Mouse (Mus musculus) limb, embryonic 10.5 days (tissue): ENCODE measurements around the gene Zzz3. TPM values are rescaled to one million over a fixed set of nuclear protein-coding genes. Genes with fewer than 3 reads are reported as not detected.
"Not testable (repeated sequence)": the region's sequence is repeated elsewhere in the genome, so short reads cannot be mapped to it uniquely, and the experiment has no call there.

Experiments
- DNase-seq: peaks from one replicate; pipeline ENCODE4 v3.0.0-alpha.2; 2017; ENCODE audit warnings: low spot score
- H3K27ac ChIP-seq: fragments of 300-500 bp; sonication (generic); 2 replicates; pipeline ENCODE4 v1.5.1; 2016; ENCODE audit warnings: mild to moderate bottlenecking
- H3K27me3 ChIP-seq: fragments of 300-500 bp; sonication (generic); 2 replicates; pipeline ENCODE4 v1.6.1; 2016; ENCODE audit warnings: low read depth, mild to moderate bottlenecking; ENCODE audit not compliant: poor library complexity, severe bottlenecking
- H3K36me3 ChIP-seq: fragments of 300-500 bp; sonication (generic); 2 replicates; pipeline ENCODE4 v1.6.1; 2016; ENCODE audit warnings: mild to moderate bottlenecking, moderate library complexity
- H3K4me1 ChIP-seq: fragments of 300-500 bp; sonication (generic); 2 replicates; pipeline ENCODE4 v1.6.1; 2016
- H3K4me3 ChIP-seq: fragments of 300-500 bp; sonication (generic); 2 replicates; pipeline ENCODE4 v1.5.1; 2016; ENCODE audit warnings: mild to moderate bottlenecking, moderate library complexity
- H3K9me3 ChIP-seq: fragments of 300-500 bp; sonication (generic); replicated peaks from 2 replicates; pipeline ENCODE4 v1.6.1; 2016; ENCODE audit warnings: mild to moderate bottlenecking
- WGBS: fragments of 180-500 bp; shearing (Covaris S2); methylation state at CpG from one replicate; pipeline ENCODE4 v1.1.7; 2016; 5-methylcytosine and 5-hydroxymethylcytosine counted together
- polyA plus RNA-seq: library from polyadenylated mRNA; unstranded; fragments of >200 nt; fragmentation: Nextera tagmentation; extraction: Ambion mirVana; gene quantifications from 2 replicates; pipeline ENCODE4 v1.2.1, GENCODE M21; 2016

The Zzz3 gene
- polyA plus RNA-seq, 1 experiment from 2014 or later: 57.8 TPM

- 89% methylated on average over 4 of the region's 4 CpGs for WGBS
- Histone ChIP-seq H3K36me3 (peaks cover 10% of the 10 kb centered on the region), H3K27ac (no peak overlapping the region), H3K4me3 (no peak overlapping the region), H3K9me3 (no peaks in the 10 kb centered on the region), H3K27me3 (no peaks in the 10 kb centered on the region), H3K4me1 (peaks cover 6% of the 10 kb centered on the region)
- DNase-seq: no peak
Measured at GRCm38 (mm10) chr3:152405978-152406640, 10.8 kb downstream of the Zzz3 start.

GRCm38 (mm10) chr3:152410980-152411551, 15.8 kb downstream of the Zzz3 start:
- Histone ChIP-seq H3K27ac (no peak overlapping the region), H3K36me3 (peaks cover 10% of the 10 kb centered on the region), H3K4me3 (no peak overlapping the region), H3K4me1 (no peaks in the 10 kb centered on the region), H3K27me3 (no peaks in the 10 kb centered on the region), H3K9me3 (no peaks in the 10 kb centered on the region)
- no peak for DNase-seq
- WGBS: 80% methylated on average over 7 of the region's 7 CpGs

- Histone ChIP-seq H3K9me3 (no peaks in the 10 kb centered on the region), H3K36me3 (peaks cover 10% of the 10 kb centered on the region), H3K4me1 (no peaks in the 10 kb centered on the region), H3K27me3 (no peaks in the 10 kb centered on the region), H3K4me3 (no peak overlapping the region), H3K27ac (no peak overlapping the region)
- whole genome bisulfite sequencing: 88% methylated on average over 4 of the region's 4 CpGs
- no peak for DNase-seq
Measured at GRCm38 (mm10) chr3:152412362-152412761, 17.1 kb downstream of the Zzz3 start.

DNA sequence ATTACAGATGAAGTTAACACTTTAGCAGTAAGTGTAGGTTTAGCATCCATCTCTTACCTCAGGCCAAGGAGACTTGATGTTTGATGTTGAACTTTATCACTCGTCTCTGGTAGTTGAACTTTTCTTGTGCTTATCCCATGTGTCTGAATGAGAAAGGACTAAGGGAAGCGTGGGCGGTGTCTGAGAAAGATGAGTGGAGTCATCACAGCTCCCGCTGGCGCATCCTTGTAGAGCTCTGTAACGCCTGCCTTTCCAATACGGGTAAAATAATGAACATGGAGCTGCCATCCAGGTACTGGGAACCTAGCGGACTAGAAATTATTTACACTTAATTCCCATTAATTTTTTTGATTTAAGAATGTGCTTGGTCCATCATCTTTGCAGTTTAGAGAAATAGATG, 33.7 kb downstream of the Zzz3 start:
- WGBS: 95% methylated on average over 8 of the region's 8 CpGs
- H3K9me3 ChIP-seq: no peaks in the 10 kb centered on the region
- H3K27ac ChIP-seq: no peak overlapping the region
- no peaks in the 10 kb centered on the region for H3K4me1 ChIP-seq
- H3K36me3 ChIP-seq: peaks cover 69% of the 10 kb centered on the region
- no peak for DNase-seq
- no peaks in the 10 kb centered on the region for H3K27me3 ChIP-seq
- H3K4me3 ChIP-seq: no peak overlapping the region

GRCm38 (mm10) chr3:152432677-152433076, 37.4 kb downstream of the Zzz3 start:
- H3K4me3 ChIP-seq: no peak overlapping the region
- H3K9me3 ChIP-seq: no peaks in the 10 kb centered on the region
- H3K27ac ChIP-seq: no peak overlapping the region
- DNase-seq: no peak
- no peaks in the 10 kb centered on the region for H3K4me1 ChIP-seq
- 95% methylated on average over 7 of the region's 7 CpGs for WGBS
- H3K27me3 ChIP-seq: no peaks in the 10 kb centered on the region
- H3K36me3 ChIP-seq: peaks cover 69% of the 10 kb centered on the region

- Histone ChIP-seq H3K9me3 (no peaks in the 10 kb centered on the region), H3K36me3 (peaks cover 60% of the 10 kb centered on the region), H3K4me3 (no peak overlapping the region), H3K27ac (no peak overlapping the region), H3K4me1 (no peaks in the 10 kb centered on the region), H3K27me3 (no peaks in the 10 kb centered on the region)
- no peak for DNase-seq
Measured at GRCm38 (mm10) chr3:152435590-152435989, 40.3 kb downstream of the Zzz3 start.

DNA sequence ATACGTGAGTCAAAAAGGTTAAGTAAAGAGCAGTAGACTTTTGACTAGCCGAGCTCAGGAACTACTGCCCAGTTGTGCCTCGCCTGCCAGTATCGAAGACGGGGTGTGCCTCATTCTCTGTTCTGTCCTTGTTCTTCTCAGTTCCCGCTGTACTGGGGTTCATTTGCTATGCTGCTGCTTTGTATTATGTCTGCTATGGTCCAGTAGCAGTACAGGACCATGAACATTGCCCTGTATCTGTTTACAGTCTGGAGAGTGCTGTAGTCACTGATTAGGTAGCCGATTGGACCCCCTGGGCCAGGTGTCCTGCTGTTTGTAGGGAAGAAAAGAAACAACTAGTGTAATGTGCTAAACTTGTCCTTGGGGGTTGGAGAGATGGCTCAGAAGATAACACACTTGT, 42.8 kb downstream of the Zzz3 start:
- Histone ChIP-seq H3K4me3 (no peak overlapping the region), H3K9me3 (no peaks in the 10 kb centered on the region), H3K4me1 (no peaks in the 10 kb centered on the region), H3K27ac (no peak overlapping the region), H3K27me3 (no peaks in the 10 kb centered on the region), H3K36me3 (peaks cover 46% of the 10 kb centered on the region)
- no peak for DNase-seq
- WGBS: 96% methylated on average over 7 of the region's 7 CpGs

DNA sequence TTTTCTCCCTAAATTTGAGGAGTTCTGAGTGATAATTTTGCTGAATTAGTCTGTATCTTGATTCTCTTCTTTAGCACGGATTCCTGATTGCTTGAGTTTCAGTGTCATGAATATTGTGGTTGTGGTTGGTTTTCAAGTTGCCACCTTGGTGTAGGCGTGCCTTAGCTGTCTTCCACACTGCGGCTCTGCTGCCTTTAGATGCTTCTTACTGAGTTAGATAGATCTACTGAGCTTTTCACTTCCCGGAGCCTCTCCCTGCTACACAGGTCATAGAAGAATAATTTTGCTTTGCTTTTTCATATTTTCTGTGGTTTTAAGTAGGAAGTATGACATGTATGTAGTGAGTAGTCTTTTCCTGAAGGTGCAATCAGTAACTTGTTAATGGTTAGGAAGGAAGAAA, 47.5 kb downstream of the Zzz3 start:
- H3K9me3 ChIP-seq: no peaks in the 10 kb centered on the region
- no peaks in the 10 kb centered on the region for H3K27me3 ChIP-seq
- no peak for DNase-seq
- WGBS: 88% methylated on average over 4 of the region's 4 CpGs
- H3K36me3 ChIP-seq: peaks cover 16% of the 10 kb centered on the region
- H3K4me1 ChIP-seq: no peaks in the 10 kb centered on the region
- no peak overlapping the region for H3K27ac ChIP-seq
- H3K4me3 ChIP-seq: no peak overlapping the region

GRCm38 (mm10) chr3:152444114-152444513, 48.8 kb downstream of the Zzz3 start:
- H3K4me1 ChIP-seq: no peaks in the 10 kb centered on the region
- no peak for DNase-seq
- WGBS: 91% methylated on average over 3 of the region's 3 CpGs
- H3K9me3 ChIP-seq: no peaks in the 10 kb centered on the region
- peaks cover 15% of the 10 kb centered on the region for H3K36me3 ChIP-seq
- no peak overlapping the region for H3K27ac ChIP-seq
- no peak overlapping the region for H3K4me3 ChIP-seq
- no peaks in the 10 kb centered on the region for H3K27me3 ChIP-seq

DNA sequence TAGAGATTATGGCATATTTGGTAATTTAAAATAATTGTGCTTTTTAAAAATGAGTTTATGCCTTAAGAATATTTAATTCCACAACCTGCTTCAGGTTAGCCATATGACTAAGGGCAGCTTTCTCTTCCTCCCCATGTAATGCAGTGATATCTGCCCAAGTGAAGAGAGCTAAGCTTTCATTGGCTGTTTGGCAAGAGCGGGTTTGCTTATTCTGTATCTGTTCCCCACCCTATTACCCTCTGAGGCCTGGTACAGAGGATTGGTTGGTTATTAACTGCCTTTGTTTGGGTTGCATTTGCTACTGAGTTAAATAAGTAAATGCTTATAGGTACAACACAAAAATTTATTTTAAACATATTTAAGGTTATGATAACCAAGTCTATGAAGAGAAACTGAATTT, 51.7 kb downstream of the Zzz3 start:
- Histone ChIP-seq H3K27me3 (no peaks in the 10 kb centered on the region), H3K9me3 (no peaks in the 10 kb centered on the region), H3K4me1 (no peaks in the 10 kb centered on the region), H3K27ac (no peak overlapping the region), H3K4me3 (no peak overlapping the region), H3K36me3 (peaks cover 39% of the 10 kb centered on the region)
- DNase-seq: no peak
- 91% methylated on average over 1 of the region's 1 CpGs for WGBS

GRCm38 (mm10) chr3:152453163-152453562, 57.9 kb downstream of the Zzz3 start:
- Histone ChIP-seq H3K27ac (no peak overlapping the region), H3K4me1 (no peaks in the 10 kb centered on the region), H3K36me3 (peaks cover 92% of the 10 kb centered on the region), H3K27me3 (no peaks in the 10 kb centered on the region), H3K9me3 (no peaks in the 10 kb centered on the region), H3K4me3 (no peak overlapping the region)
- WGBS: 93% methylated on average over 3 of the region's 4 CpGs
- DNase-seq: no peak

DNA sequence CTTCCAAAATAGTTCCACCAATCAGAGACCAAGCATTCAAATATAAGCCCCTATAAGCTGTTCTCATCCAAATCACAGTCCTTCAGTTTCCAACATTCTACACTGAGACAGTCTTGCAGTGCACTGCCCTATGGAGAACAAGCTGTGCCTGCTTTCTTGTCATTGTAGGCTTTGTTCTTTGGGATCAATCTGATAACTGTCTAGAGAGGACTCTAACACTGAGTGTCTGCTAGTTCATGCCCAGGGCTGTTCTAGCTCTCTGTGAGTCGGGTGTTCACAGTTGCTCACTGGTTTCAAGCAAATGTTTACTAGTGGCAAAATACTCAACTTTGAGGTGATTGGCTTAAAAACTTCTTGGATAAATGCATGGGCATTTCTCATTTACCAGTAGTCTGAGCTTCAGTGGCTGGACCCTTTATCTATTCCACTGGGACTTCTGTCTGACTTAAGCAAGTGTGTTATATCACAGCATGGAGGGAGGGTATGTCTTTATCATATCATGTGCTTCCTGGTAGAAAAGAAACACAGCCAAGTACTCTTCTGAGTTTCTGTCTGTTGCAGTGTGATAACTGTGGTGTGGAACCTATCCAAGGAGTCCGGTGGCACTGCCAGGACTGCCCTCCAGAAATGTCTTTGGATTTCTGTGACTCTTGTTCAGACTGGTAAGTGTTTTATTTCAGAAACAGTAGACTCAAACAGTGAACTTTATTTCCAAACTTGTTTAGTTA, 62.2 kb downstream of the Zzz3 start:
- no peak for DNase-seq
- Histone ChIP-seq H3K27ac (no peak overlapping the region), H3K4me1 (peaks cover 23% of the 10 kb centered on the region), H3K36me3 (peaks cover 78% of the 10 kb centered on the region), H3K9me3 (no peaks in the 10 kb centered on the region), H3K27me3 (no peaks in the 10 kb centered on the region), H3K4me3 (no peak overlapping the region)
- 93% methylated on average over 2 of the region's 2 CpGs for WGBS

DNA sequence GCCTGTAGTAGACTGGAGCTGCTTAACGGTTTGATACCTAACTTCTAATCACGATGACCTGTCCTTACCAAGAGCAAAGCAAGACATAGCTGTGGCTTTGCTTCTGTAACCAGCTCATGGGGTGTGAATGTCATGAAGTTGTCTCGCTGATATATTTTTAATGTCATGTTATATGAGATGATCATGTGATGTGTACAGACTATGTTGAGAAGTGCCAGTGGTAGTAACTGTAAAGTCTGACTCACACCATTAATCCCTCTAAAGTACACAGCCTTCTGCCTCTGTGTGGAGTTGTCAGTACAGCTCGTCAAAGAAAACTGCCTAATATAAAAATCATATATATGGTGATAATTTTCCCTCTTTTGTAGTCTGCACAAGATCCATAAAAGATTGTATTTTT, 63.6 kb downstream of the Zzz3 start:
- not testable (repeated sequence) for H3K9me3 ChIP-seq, H3K4me3 ChIP-seq, H3K27me3 ChIP-seq, DNase-seq, H3K27ac ChIP-seq
- peaks cover 79% of the 10 kb centered on the region for H3K36me3 ChIP-seq
- 93% methylated on average over 4 of the region's 4 CpGs for WGBS
- peaks cover 23% of the 10 kb centered on the region for H3K4me1 ChIP-seq
